Mouse (Mus musculus): ENCODE results near the gene Gemin4.
"Not testable (repeated sequence)": the region's sequence is repeated elsewhere in the genome, so short reads cannot be mapped to it uniquely, and the experiment has no call there.

The Gemin4 gene

GRCm38 (mm10) chr11:76216681-76217389, 629 bp downstream of the Gemin4 start:
- no peak for DNase-seq (ENCODE audit: low read depth, low spot score)

- no peak for DNase-seq (ENCODE audit: low read depth, low spot score)
These were observed 1.4 kb downstream of the Gemin4 start for GRCm38 (mm10) chr11:76216049-76216540.

- no peak for DNase-seq (ENCODE audit: low read depth, low spot score)
These were observed 2.5 kb downstream of the Gemin4 start for GRCm38 (mm10) chr11:76215011-76215410.

- no peak for DNase-seq (ENCODE audit: low read depth, low spot score)
These were observed 3.6 kb downstream of the Gemin4 start for GRCm38 (mm10) chr11:76213841-76214240.

GRCm38 (mm10) chr11:76211595-76211994, 5.9 kb downstream of the Gemin4 start:
- DNase-seq (ENCODE audit: low read depth, low spot score) = not testable (repeated sequence)

- no peak for DNase-seq (ENCODE audit: low read depth, low spot score)
These were observed 7.1 kb downstream of the Gemin4 start for GRCm38 (mm10) chr11:76210228-76210985.

GRCm38 (mm10) chr11:76206793-76207192, 10.7 kb downstream of the Gemin4 start:
- no peak for DNase-seq (ENCODE audit: low read depth, low spot score)

- peak; percentile 72 for DNase-seq (ENCODE audit: low read depth, low spot score)
These were observed 15.4 kb downstream of the Gemin4 start for GRCm38 (mm10) chr11:76201761-76202674.

GRCm38 (mm10) chr11:76196977-76197469, 20.4 kb downstream of the Gemin4 start:
- no peak for DNase-seq (ENCODE audit: low read depth, low spot score)

GRCm38 (mm10) chr11:76196275-76196976, 21.0 kb downstream of the Gemin4 start:
- DNase-seq (ENCODE audit: low read depth, low spot score) = no peak

GRCm38 (mm10) chr11:76186908-76187307, 30.6 kb downstream of the Gemin4 start:
- DNase-seq (ENCODE audit: low read depth, low spot score) = no peak

GRCm38 (mm10) chr11:76183745-76184144, 33.7 kb downstream of the Gemin4 start:
- no peak for DNase-seq (ENCODE audit: low read depth, low spot score)

GRCm38 (mm10) chr11:76180146-76180540, 37.3 kb downstream of the Gemin4 start:
- DNase-seq (ENCODE audit: low read depth, low spot score) = no peak

- peak; percentile 86 for DNase-seq (ENCODE audit: low read depth, low spot score)
These were observed 37.8 kb downstream of the Gemin4 start, which contains the start of the genes Vps53 and Fam57a for GRCm38 (mm10) chr11:76179495-76180145. Gene Vps53, minus strand, starts transcription at chr11:76179647. Gene Fam57a, plus strand, starts transcription at chr11:76179671.

GRCm38 (mm10) chr11:76178726-76179494, 38.6 kb downstream of the Gemin4 start:
- DNase-seq (ENCODE audit: low read depth, low spot score) = no peak

GRCm38 (mm10) chr11:76170207-76170606, 47.3 kb downstream of the Gemin4 start:
- no peak for DNase-seq (ENCODE audit: low read depth, low spot score)

GRCm38 (mm10) chr11:76168976-76169375, 48.5 kb downstream of the Gemin4 start:
- DNase-seq (ENCODE audit: low read depth, low spot score) = no peak

- DNase-seq (ENCODE audit: low read depth, low spot score) = peak; percentile 70
These were observed 50.2 kb downstream of the Gemin4 start for GRCm38 (mm10) chr11:76167079-76167765.

- no peak for DNase-seq (ENCODE audit: low read depth, low spot score)
These were observed 50.8 kb downstream of the Gemin4 start for GRCm38 (mm10) chr11:76166657-76167056.
